Mouse (Mus musculus) cerebellum, adult 2 months (tissue): Measurements from ENCODE around the gene Gna13.

Experiments
- CTCF ChIP-seq: fragments of 200-500 bp; IDR thresholded peaks from 2 replicates; pipeline ENCODE4 v1.5.1; 2011; ENCODE audit warnings: low read depth, mild to moderate bottlenecking, control low read depth, low read length, moderate library complexity, borderline replicate concordance; ENCODE audit not compliant: insufficient read depth
- POLR2A ChIP-seq: fragments of 200-500 bp; IDR thresholded peaks from 2 replicates; pipeline ENCODE4 v1.6.1; 2011; ENCODE audit warnings: low read length, control low read depth, borderline replicate concordance; ENCODE audit not compliant: insufficient read depth

GRCm38 (mm10) chr11:109420567-109420962 is 57.9 kb downstream of the Gna13 start:
- TF ChIP-seq CTCF: no peak
- TF ChIP-seq POLR2A: no peak
